Mouse (Mus musculus) neutrophil, adult 5-6 weeks (primary cell): Measurements from ENCODE around the gene Lrriq4. TPM values are rescaled to one million over a fixed set of nuclear protein-coding genes. Genes with fewer than 3 reads are reported as not detected.
"Not testable (repeated sequence)": the region's sequence is repeated elsewhere in the genome, so short reads cannot be mapped to it uniquely, and the experiment has no call there.

Experiments
- ATAC-seq: fragments of 151-379, 151-347 bp; 2 replicates; pipeline ENCODE4 v1.8.0; 2017; ENCODE audit warnings: mild to moderate bottlenecking, moderate TSS enrichment; ENCODE audit not compliant: insufficient number of reproducible peaks, poor library complexity, low FRiP score, severe bottlenecking; ENCODE audit errors: extremely low read depth
- total RNA-seq: library from RNA; stranded (forward); fragments of 200-1000 nt; gene quantifications from 2 replicates; pipeline ENCODE4 v1.2.3, GENCODE M21; 2017

The Lrriq4 gene
- total RNA-seq, 1 experiment from 2014 or later, result not detected

GRCm38 (mm10) chr3:30650062-30650841 is 5.9 kb downstream of the Lrriq4 start:
- no peak for ATAC-seq

- no peak for ATAC-seq
These were observed 11.6 kb downstream of the Lrriq4 start for GRCm38 (mm10) chr3:30655937-30656336.

GRCm38 (mm10) chr3:30658486-30658885 is 14.2 kb downstream of the Lrriq4 start:
- no peak for ATAC-seq

GRCm38 (mm10) chr3:30683190-30683589 is 38.9 kb downstream of the Lrriq4 start:
- ATAC-seq, result no peak

GRCm38 (mm10) chr3:30687216-30687615 is 42.9 kb downstream of the Lrriq4 start:
- no peak for ATAC-seq

GRCm38 (mm10) chr3:30690976-30691375 is 46.7 kb downstream of the Lrriq4 start:
- ATAC-seq, result no peak

GRCm38 (mm10) chr3:30695661-30696060 is 51.4 kb downstream of the Lrriq4 start:
- no peak for ATAC-seq

- ATAC-seq, result no peak
These were observed 52.0 kb downstream of the Lrriq4 start for GRCm38 (mm10) chr3:30696346-30696745.

GRCm38 (mm10) chr3:30697891-30698290 is 53.6 kb downstream of the Lrriq4 start:
- ATAC-seq, result no peak

GRCm38 (mm10) chr3:30699711-30700505 is 55.6 kb downstream of the Lrriq4 start, which contains the start of gene Lrrc31:
Gene Lrrc31, minus strand, starts transcription at chr3:30699843.
- ATAC-seq, result not testable (repeated sequence)

- ATAC-seq, result no peak
These were observed 61.7 kb downstream of the Lrriq4 start for GRCm38 (mm10) chr3:30705977-30706376.

GRCm38 (mm10) chr3:30706614-30707276 is 62.4 kb downstream of the Lrriq4 start:
- no peak for ATAC-seq

GRCm38 (mm10) chr3:30710191-30710590 is 65.9 kb downstream of the Lrriq4 start:
- no peak for ATAC-seq

- no peak for ATAC-seq
These were observed 69.0 kb downstream of the Lrriq4 start for GRCm38 (mm10) chr3:30713334-30713733.

GRCm38 (mm10) chr3:30718649-30719048 is 74.3 kb downstream of the Lrriq4 start:
- ATAC-seq, result no peak

Other genes with a start within 250 kb of the Lrriq4 start
- gene Mecom, start 96.5 kb upstream of the Lrriq4 start, total RNA-seq, result not detected in 2 replicates
- 0.37 TPM in 1 of 2 replicates, not detected in the other for gene Actrt3, start 44.6 kb upstream of the Lrriq4 start, total RNA-seq
- 45.3 and 69.8 TPM in 2 replicates for gene Mynn, start 42.4 kb upstream of the Lrriq4 start, total RNA-seq
- not detected in 2 replicates for gene Lrrc34, start 3.4 kb downstream of the Lrriq4 start, total RNA-seq
- gene Lrrc31, start 55.3 kb downstream of the Lrriq4 start, total RNA-seq, result not detected in 2 replicates
- not detected in 2 replicates for gene Samd7, start 101.8 kb downstream of the Lrriq4 start, total RNA-seq
- gene Sec62, start 148.4 kb downstream of the Lrriq4 start, total RNA-seq, result 92.5 and 95.0 TPM in 2 replicates
- gene Gpr160, start 211.4 kb downstream of the Lrriq4 start, total RNA-seq, result 2.7 and 4.8 TPM in 2 replicates